In the genomic region with DNA sequence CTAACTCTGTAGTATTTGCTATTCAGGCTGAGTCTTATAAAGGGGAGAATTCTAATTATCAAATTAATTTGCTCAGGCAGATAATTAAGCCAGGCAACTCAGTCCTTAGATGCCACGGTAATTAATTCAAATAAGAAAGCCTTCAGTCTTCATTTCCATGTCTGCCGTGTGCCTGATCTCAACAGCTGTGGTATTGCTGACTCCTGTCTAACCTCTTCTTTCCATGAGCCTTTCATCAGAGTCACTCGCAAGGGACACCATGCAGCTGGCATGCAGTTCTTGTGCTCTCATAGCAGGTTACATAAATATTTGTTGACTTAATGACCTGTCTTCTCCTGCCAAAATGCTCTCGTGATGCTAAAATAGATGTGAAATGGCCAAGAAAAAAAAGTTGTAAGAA, we compare ENCODE assay signal across 14 mouse cellular contexts. TPM values are rescaled to one million over a fixed set of nuclear protein-coding genes. Genes with fewer than 3 reads are reported as not detected.
DNase-seq lines count a peak whose midpoint lies in the region; ATAC-seq and TF ChIP-seq lines count a peak whose summit lies in the region.
"Had no signal": no experiment of that assay in that cellular context is flagged by ENCODE, and none has a peak within 500 bp of the region (broad histone marks: within the 10 kb centered on the region; RNA-seq: fewer than 3 reads in every experiment).

No protein-coding gene starts in this region.

- H3K9me3 ChIP-seq in forebrain, embryonic 15.5 days = no peaks in the 10 kb centered on the region
- no peaks in the 10 kb centered on the region for H3K9me3 ChIP-seq in lung, postnatal 0 days (ENCODE audit: low read length)
- H3K9me3 ChIP-seq: liver, embryonic 15.5 days had no signal

- peak; percentile 83 for TF ChIP-seq EP300 in lung, postnatal 0 days (IDR thresholded peaks at IDR 0.05)

- no peaks in the 10 kb centered on the region for H3K27me3 ChIP-seq in forebrain, embryonic 15.5 days
- no peaks in the 10 kb centered on the region for H3K27me3 ChIP-seq in lung, postnatal 0 days (replicated peaks; ENCODE audit: insufficient read depth, low read length)
- H3K27me3 ChIP-seq: liver, embryonic 15.5 days had no signal

- DNase-seq in lung, adult 18-20 months = peak; percentile 20 to 41
- DNase-seq in lung, adult 2 months = no peak
- DNase-seq in lung, postnatal 0 days (ENCODE audit: low spot score) = peak; percentile 87
- peak; percentile 60 for DNase-seq in retina, embryonic 14.5 days (ENCODE audit: low spot score)
- no peak for DNase-seq in left cerebral cortex, postnatal 4 days
- DNase-seq in adrenal gland, adult 18-20 months (ENCODE audit: low spot score in 2 of 2) = no peak
- DNase-seq: cerebellum, adult 2 months; heart, adult 18-20 months; kidney, postnatal 14 days; layer of hippocampus, adult 9-11 months; right cerebral cortex, postnatal 25 days had no signal

- no peaks in the 10 kb centered on the region for H3K36me3 ChIP-seq in forebrain, embryonic 15.5 days
- no peaks in the 10 kb centered on the region for H3K36me3 ChIP-seq in lung, postnatal 0 days (ENCODE audit: insufficient read depth, low read length)
- H3K36me3 ChIP-seq: liver, embryonic 15.5 days had no signal

- no peak overlapping the region for H3K9ac ChIP-seq in forebrain, embryonic 15.5 days (replicated peaks)
- H3K9ac ChIP-seq in lung, postnatal 0 days (replicated peaks; ENCODE audit: low read depth) = no peak overlapping the region
- H3K9ac ChIP-seq: liver, embryonic 15.5 days had no signal

- TF ChIP-seq POLR2A in lung, adult 2 months (IDR thresholded peaks at IDR 0.05; ENCODE audit: borderline replicate concordance, extremely low read depth, low read depth, low read length) = no peak

- peak; percentile 64; the same call in 1 of the 2 replicates for ATAC-seq in forebrain, embryonic 15.5 days (replicated peaks)
- ATAC-seq in lung, postnatal 0 days = peak; percentile 86
- ATAC-seq: CD4-positive, CD25-positive, alpha-beta regulatory T cell, adult 4 months had no signal

- H3K4me2 ChIP-seq in forebrain, embryonic 15.5 days (replicated peaks) = no peak overlapping the region
- H3K4me2 ChIP-seq in lung, postnatal 0 days (replicated peaks; ENCODE audit: low read depth, low read length) = no peak overlapping the region
- H3K4me2 ChIP-seq: liver, embryonic 15.5 days had no signal

- H3K4me3 ChIP-seq in lung, adult 2 months (replicated peaks; ENCODE audit: extremely low read depth, low read depth, low read length) = no peak overlapping the region
- H3K4me3 ChIP-seq in forebrain, embryonic 15.5 days = no peak overlapping the region
- H3K4me3 ChIP-seq in lung, postnatal 0 days (ENCODE audit: low read depth, low read length) = no peak overlapping the region
- H3K4me3 ChIP-seq: liver, embryonic 15.5 days had no signal

- H3K4me1 ChIP-seq in lung, adult 2 months (ENCODE audit: control insufficient read depth, insufficient read depth, low read length) = no peaks in the 10 kb centered on the region
- H3K4me1 ChIP-seq in forebrain, embryonic 15.5 days = peaks cover 14% of the 10 kb centered on the region
- H3K4me1 ChIP-seq in lung, postnatal 0 days (ENCODE audit: insufficient read depth, low read depth, low read length) = no peaks in the 10 kb centered on the region
- H3K4me1 ChIP-seq: liver, embryonic 15.5 days had no signal

- 52% methylated on average over 4 of the region's 4 CpGs for WGBS in lung, adult 2 months
- 16% methylated on average over 4 of the region's 4 CpGs for WGBS in forebrain, embryonic 15.5 days
- 34% methylated on average over 4 of the region's 4 CpGs for WGBS in lung, postnatal 0 days

- no peak overlapping the region for H3K27ac ChIP-seq in forebrain, embryonic 15.5 days (replicated peaks)
- H3K27ac ChIP-seq in lung, postnatal 0 days (ENCODE audit: low read length) = no peak overlapping the region
- H3K27ac ChIP-seq: liver, embryonic 15.5 days had no signal

- intact Hi-C loops in left cerebral cortex, postnatal 4 days (cut with DNase I) = no loop called here

- no peak for TF ChIP-seq CTCF in lung, adult 2 months (IDR thresholded peaks at IDR 0.05; ENCODE audit: insufficient read depth, low read length)
- TF ChIP-seq CTCF in lung, postnatal 0 days (IDR thresholded peaks at IDR 0.05) = no peak

RNA-seq across cellular contexts. Expression of gene Prkg2, which starts 41.4 kb away (rescaled TPM):
- 3.5 and 5.5 TPM in 2 replicates for polyA plus RNA-seq in lung, adult 2 months (2012; rRNA removed)
- 0.84 and 1.1 TPM in 2 replicates for polyA plus RNA-seq in forebrain, embryonic 15.5 days (2015; fragmentation: Nextera tagmentation; extraction: Ambion mirVana)
- 9.2 and 10.9 TPM in 2 replicates for polyA plus RNA-seq in lung, postnatal 0 days (2015; fragmentation: Nextera tagmentation; extraction: Ambion mirVana)
- total RNA-seq in left cerebral cortex, postnatal 4 days (2021) = 1 to 10 TPM; 2.7 to 3.7 TPM
- total RNA-seq in adrenal gland, adult 18-20 months (2021) = 1 to 10 TPM; 4.5 to 6.0 TPM
- polyA plus RNA-seq: CD4-positive, CD25-positive, alpha-beta regulatory T cell, adult 4 months had no signal

Comparison
In these comparisons a context has a peak if more than half of its experiments do, and no peak if none do; other contexts are left out.
1. DNase-seq: peak in lung, adult 18-20 months (2 of 2), lung, postnatal 0 days (single experiment) and retina, embryonic 14.5 days (single experiment); none in lung, adult 2 months (single experiment), left cerebral cortex, postnatal 4 days (single experiment) and adrenal gland, adult 18-20 months (0 of 2).